Mouse (Mus musculus) heart, embryonic 14.5 days (tissue): Measurements from ENCODE around the gene Sgsm3. TPM values are rescaled to one million over a fixed set of nuclear protein-coding genes. Genes with fewer than 3 reads are reported as not detected.

ENCODE experiments used
- ATAC-seq: fragments of 200-750 bp; cut with Nextera tagmentation; 2 replicates; pipeline ENCODE4 v1.8.0; 2017; ENCODE audit warnings: low read depth, moderate TSS enrichment; ENCODE audit not compliant: insufficient number of reproducible peaks, insufficient read depth, low FRiP score
- H3K27ac ChIP-seq, 2 experiments: fragments of 200-500 bp in 1 of 2; fragments of 300-500 bp in 1 of 2; sonication (generic) in 1 of 2; replicated peaks in 1 of 2; 2 replicates each; pipeline ENCODE4 v1.5.1; 2012 to 2014; ENCODE audit warnings: low read depth in 2 of 2, low read length in 2 of 2, control low read depth in 1 of 2, mild to moderate bottlenecking in 1 of 2, mixed read lengths in 1 of 2; ENCODE audit not compliant: control insufficient read depth in 1 of 2, insufficient read depth in 1 of 2
- H3K27me3 ChIP-seq: fragments of 300-500 bp; sonication (generic); 2 replicates; pipeline ENCODE4 v1.6.1; 2014; ENCODE audit warnings: mild to moderate bottlenecking, low read length, control low read depth; ENCODE audit not compliant: control insufficient read depth, insufficient read depth
- H3K36me3 ChIP-seq: fragments of 300-500 bp; sonication (generic); 2 replicates; pipeline ENCODE4 v1.6.1; 2014; ENCODE audit warnings: mild to moderate bottlenecking, control low read depth, low read length, mixed read lengths; ENCODE audit not compliant: control insufficient read depth, insufficient read depth
- H3K4me1 ChIP-seq, 2 experiments: fragments of 200-500 bp in 1 of 2; fragments of 300-500 bp in 1 of 2; sonication (generic) in 1 of 2; 2 replicates each; pipeline ENCODE4 v1.6.1; 2012 to 2014; ENCODE audit warnings: low read length in 2 of 2, control low read depth in 1 of 2, mixed read lengths in 1 of 2; ENCODE audit not compliant: control insufficient read depth in 2 of 2, insufficient read depth in 2 of 2
- H3K4me2 ChIP-seq: fragments of 300-500 bp; sonication (generic); 2 replicates; pipeline ENCODE4 v1.6.1; 2014; ENCODE audit warnings: mild to moderate bottlenecking, low read length
- H3K4me3 ChIP-seq, 2 experiments: fragments of 200-500 bp in 1 of 2; fragments of 300-500 bp in 1 of 2; sonication (generic) in 1 of 2; 2 replicates each; pipeline ENCODE4 v1.5.1; 2012 to 2014; ENCODE audit warnings: low read length in 2 of 2, mild to moderate bottlenecking in 2 of 2, control low read depth in 1 of 2, low read depth in 1 of 2, moderate library complexity in 1 of 2; ENCODE audit not compliant: control insufficient read depth in 1 of 2, insufficient read depth in 1 of 2
- H3K9ac ChIP-seq: fragments of 300-500 bp; sonication (generic); 2 replicates; pipeline ENCODE4 v1.6.1; 2014; ENCODE audit warnings: mild to moderate bottlenecking, low read length
- H3K9me3 ChIP-seq: fragments of 300-500 bp; sonication (generic); 2 replicates; pipeline ENCODE4 v1.6.1; 2016; ENCODE audit warnings: low read length, control low read depth; ENCODE audit not compliant: control insufficient read depth
- WGBS: fragments of 180-500 bp; shearing (Covaris S2); extraction: QIAGEN DNeasy Blood & Tissue Kit; methylation state at CpG from one replicate; pipeline ENCODE4 v1.1.7; 2014; 5-methylcytosine and 5-hydroxymethylcytosine counted together
- polyA plus RNA-seq: library from polyadenylated mRNA; unstranded; fragments of >200 nt; fragmentation: Nextera tagmentation; extraction: Ambion mirVana; gene quantifications from 2 replicates; pipeline ENCODE4 v1.2.1, GENCODE M21; 2014

Gene Sgsm3
- polyA plus RNA-seq, 1 experiment from 2014 or later = 13.8 TPM

DNA sequence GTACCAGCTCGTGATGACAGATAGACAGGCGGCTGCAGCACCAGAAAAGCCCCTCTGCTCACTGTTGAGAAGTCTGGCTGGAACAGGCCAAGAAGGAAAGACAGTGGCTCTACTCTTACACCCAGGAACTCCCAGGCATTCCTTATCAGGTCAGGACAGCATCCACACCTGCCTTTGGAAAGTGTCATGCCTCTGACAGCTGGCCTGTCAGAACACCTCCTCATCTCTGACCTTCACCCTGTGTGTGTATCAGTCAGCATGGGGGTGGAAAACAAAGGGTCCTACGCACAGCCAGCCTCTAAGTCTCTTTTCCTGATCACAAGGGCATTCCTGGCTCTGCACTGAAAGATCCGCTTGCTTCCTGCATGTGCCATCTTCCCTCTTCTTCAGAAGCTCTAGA, 64.2 kb downstream of the Sgsm3 start:
- Histone ChIP-seq H3K27ac (no peak overlapping the region), H3K9me3 (no peaks in the 10 kb centered on the region), H3K36me3 (peaks cover 10% of the 10 kb centered on the region; the same call in 1 of the 2 replicates), H3K4me3 (no peak overlapping the region), H3K27me3 (no peaks in the 10 kb centered on the region), H3K4me1 (peaks cover 6 to 14% of the 10 kb centered on the region in 2 experiments; a peak in 2 of 4 replicates), H3K4me2 (no peak overlapping the region), H3K9ac (no peak overlapping the region)
- ATAC-seq = no peak
- 30% methylated on average over 4 of the region's 4 CpGs for WGBS

- no peak overlapping the region for H3K27ac ChIP-seq
- H3K36me3 ChIP-seq = peaks cover 10% of the 10 kb centered on the region; the same call in 1 of the 2 replicates
- 50% methylated on average over 13 of the region's 13 CpGs for WGBS
- no peak for ATAC-seq
- no peak overlapping the region for H3K9ac ChIP-seq
- no peaks in the 10 kb centered on the region for H3K9me3 ChIP-seq
- no peak overlapping the region for H3K4me3 ChIP-seq
- H3K4me1 ChIP-seq = peaks cover 8 to 16% of the 10 kb centered on the region in 2 experiments; a peak in 2 of 4 replicates
- H3K27me3 ChIP-seq = no peaks in the 10 kb centered on the region
- no peak overlapping the region for H3K4me2 ChIP-seq
Measured at GRCm38 (mm10) chr15:81042276-81042931, 64.8 kb downstream of the Sgsm3 start.

DNA sequence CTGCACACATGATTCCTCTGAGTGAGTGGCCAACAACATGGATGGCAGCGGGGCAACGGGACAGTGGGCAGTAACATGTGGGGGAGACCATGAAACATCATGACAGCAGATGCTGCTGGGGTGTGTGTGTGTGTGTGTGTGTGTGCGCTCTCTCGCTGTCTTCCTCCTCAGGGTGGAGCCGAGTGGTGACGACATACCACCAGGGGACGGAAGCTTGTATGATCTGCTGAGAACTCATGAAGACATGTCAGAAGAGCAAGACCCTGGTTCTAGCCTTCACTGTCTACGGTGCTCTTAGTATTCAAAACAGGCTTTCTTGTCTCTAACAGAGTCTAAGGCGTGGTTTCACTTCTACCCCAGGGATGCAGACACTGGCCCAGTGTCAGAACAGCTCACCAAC, 66.9 kb downstream of the Sgsm3 start:
- no peak overlapping the region for H3K9ac ChIP-seq
- peaks cover 10% of the 10 kb centered on the region; the same call in 1 of the 2 replicates for H3K36me3 ChIP-seq
- WGBS = 94% methylated on average over 9 of the region's 9 CpGs
- H3K4me3 ChIP-seq = no peak overlapping the region
- H3K4me2 ChIP-seq = no peak overlapping the region
- H3K4me1 ChIP-seq = peaks cover 9 to 19% of the 10 kb centered on the region in 2 experiments; a peak in 3 of 4 replicates
- no peak for ATAC-seq
- H3K27ac ChIP-seq = no peak overlapping the region
- H3K9me3 ChIP-seq = no peaks in the 10 kb centered on the region
- no peaks in the 10 kb centered on the region for H3K27me3 ChIP-seq

GRCm38 (mm10) chr15:81045336-81045735, 67.8 kb downstream of the Sgsm3 start:
- no peak overlapping the region for H3K27ac ChIP-seq
- 73% methylated on average over 4 of the region's 4 CpGs for WGBS
- H3K9me3 ChIP-seq = no peaks in the 10 kb centered on the region
- H3K36me3 ChIP-seq = peaks cover 10% of the 10 kb centered on the region; the same call in 1 of the 2 replicates
- peaks cover 9 to 23% of the 10 kb centered on the region in 2 experiments for H3K4me1 ChIP-seq
- H3K4me2 ChIP-seq = no peak overlapping the region
- no peak overlapping the region for H3K4me3 ChIP-seq
- no peak for ATAC-seq
- H3K9ac ChIP-seq = no peak overlapping the region
- H3K27me3 ChIP-seq = no peaks in the 10 kb centered on the region

DNA sequence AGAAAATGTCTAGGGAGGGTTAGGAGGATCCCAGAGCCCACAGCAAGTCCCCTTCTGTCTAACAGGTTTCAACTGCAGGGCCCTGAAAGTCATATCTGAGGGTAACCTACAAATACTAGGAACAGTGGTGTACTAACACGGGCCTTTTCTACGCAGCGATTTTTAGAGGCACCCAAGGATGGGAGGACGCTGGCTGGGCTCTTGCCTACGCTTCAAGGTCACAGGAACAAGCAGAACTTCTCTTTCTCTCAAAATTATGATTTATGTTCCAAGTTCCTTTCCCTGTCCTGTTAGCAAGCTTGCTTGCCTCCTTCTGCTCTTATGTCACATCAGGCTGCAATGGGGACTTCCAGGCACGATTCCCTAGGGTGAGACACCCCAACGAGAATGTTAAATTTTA, 68.5 kb downstream of the Sgsm3 start:
- Histone ChIP-seq H3K4me3 (no peak overlapping the region), H3K4me1 (peaks cover 9 to 27% of the 10 kb centered on the region in 2 experiments), H3K4me2 (no peak overlapping the region), H3K36me3 (peaks cover 10% of the 10 kb centered on the region; the same call in 1 of the 2 replicates), H3K9me3 (no peaks in the 10 kb centered on the region), H3K9ac (no peak overlapping the region), H3K27me3 (no peaks in the 10 kb centered on the region), H3K27ac (no peak overlapping the region)
- no peak for ATAC-seq
- WGBS = 86% methylated on average over 7 of the region's 7 CpGs

DNA sequence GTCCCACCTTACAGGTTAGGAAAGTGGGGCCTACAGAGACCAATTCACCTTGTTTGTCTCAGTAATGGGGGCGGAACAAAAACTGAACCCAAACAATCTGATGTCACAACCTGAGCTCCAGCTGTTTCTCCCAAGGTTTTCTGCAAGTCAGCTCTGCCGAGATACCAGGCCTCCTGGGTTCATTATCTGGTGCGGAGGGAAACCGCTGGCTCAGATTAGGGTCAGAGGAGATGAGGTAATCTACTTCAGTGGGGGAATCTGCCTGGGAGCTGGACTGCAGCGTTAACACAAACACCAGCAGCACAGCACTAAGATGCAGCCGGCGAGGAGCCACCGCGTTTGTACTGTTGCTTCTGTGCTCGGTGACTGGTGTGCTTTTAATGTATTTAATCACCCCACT, 69.9 kb downstream of the Sgsm3 start:
- H3K4me3 ChIP-seq = no peak overlapping the region
- H3K9me3 ChIP-seq = no peaks in the 10 kb centered on the region
- no peaks in the 10 kb centered on the region for H3K27me3 ChIP-seq
- no peak overlapping the region for H3K9ac ChIP-seq
- no peak overlapping the region for H3K4me2 ChIP-seq
- H3K27ac ChIP-seq = no peak overlapping the region
- whole genome bisulfite sequencing = 42% methylated on average over 10 of the region's 10 CpGs
- peaks cover 10% of the 10 kb centered on the region; the same call in 1 of the 2 replicates for H3K36me3 ChIP-seq
- H3K4me1 ChIP-seq = peaks cover 6 to 16% of the 10 kb centered on the region in 2 experiments
- no peak for ATAC-seq

DNA sequence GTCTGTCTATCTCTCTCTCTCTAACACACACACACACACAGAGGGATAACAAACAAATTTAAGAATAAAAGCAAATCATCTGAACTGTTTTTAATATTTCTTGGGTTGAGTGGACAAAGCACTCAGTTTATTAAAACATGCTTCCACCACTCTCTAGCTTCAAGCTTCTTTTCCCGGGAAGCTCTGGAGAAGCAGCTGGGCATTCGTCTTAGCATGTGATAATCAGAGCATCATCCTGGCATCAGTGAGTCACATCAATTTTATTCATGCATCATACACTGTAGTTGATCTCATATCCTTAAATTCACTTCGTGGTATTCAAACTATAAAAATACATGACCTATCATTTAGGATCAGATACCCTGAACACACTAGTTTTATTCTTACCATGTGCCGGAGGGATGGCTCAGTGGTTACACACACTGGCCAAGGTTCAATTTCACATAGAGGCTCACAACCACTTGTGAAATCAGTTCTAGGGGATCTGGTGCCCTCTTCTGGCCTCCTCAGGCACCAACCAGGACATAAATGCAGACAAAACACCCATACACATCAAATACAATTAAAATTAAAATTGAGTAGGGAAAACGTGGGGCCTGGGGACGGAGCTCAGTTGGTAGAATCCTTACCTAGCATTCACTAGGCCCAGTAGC, 72.0 kb downstream of the Sgsm3 start:
- H3K9me3 ChIP-seq = no peaks in the 10 kb centered on the region
- H3K27ac ChIP-seq = no peak overlapping the region
- peaks cover 3 to 13% of the 10 kb centered on the region in 2 experiments; a peak in 3 of 4 replicates for H3K4me1 ChIP-seq
- no peak overlapping the region for H3K4me3 ChIP-seq
- no peak for ATAC-seq
- H3K36me3 ChIP-seq = peaks cover 6% of the 10 kb centered on the region; the same call in 1 of the 2 replicates
- H3K27me3 ChIP-seq = no peaks in the 10 kb centered on the region
- WGBS = 70% methylated on average over 6 of the region's 6 CpGs
- no peak overlapping the region for H3K9ac ChIP-seq
- H3K4me2 ChIP-seq = no peak overlapping the region
